Mouse (Mus musculus): ENCODE results near the gene Plce1. TPM values are rescaled to one million over a fixed set of nuclear protein-coding genes. Genes with fewer than 3 reads are reported as not detected.
"Not testable (repeated sequence)": the region's sequence is repeated elsewhere in the genome, so short reads cannot be mapped to it uniquely, and the experiment has no call there.

Gene Plce1
- total RNA-seq, 2 experiments from 2014 or later = 6.1 to 6.7 TPM

GRCm38 (mm10) chr19:38488103-38488912 is 7.4 kb downstream of the Plce1 start:
- DNase-seq = no peak

- no peak for DNase-seq
Observed at GRCm38 (mm10) chr19:38498233-38498632, 17.3 kb downstream of the Plce1 start.

GRCm38 (mm10) chr19:38504597-38504996 is 23.7 kb downstream of the Plce1 start:
- DNase-seq = no peak

GRCm38 (mm10) chr19:38506131-38506530 is 25.2 kb downstream of the Plce1 start:
- DNase-seq = no peak

GRCm38 (mm10) chr19:38507251-38507965 is 26.5 kb downstream of the Plce1 start:
- no peak for DNase-seq

- DNase-seq = no peak
Observed at GRCm38 (mm10) chr19:38507966-38508625, 27.2 kb downstream of the Plce1 start.

- no peak for DNase-seq
Observed at GRCm38 (mm10) chr19:38514417-38515184, 33.7 kb downstream of the Plce1 start.

GRCm38 (mm10) chr19:38526855-38527254 is 45.9 kb downstream of the Plce1 start:
- DNase-seq = no peak

GRCm38 (mm10) chr19:38527475-38527874 is 46.6 kb downstream of the Plce1 start:
- DNase-seq = no peak

GRCm38 (mm10) chr19:38533230-38533629 is 52.3 kb downstream of the Plce1 start:
- no peak for DNase-seq

GRCm38 (mm10) chr19:38539338-38539737 is 58.4 kb downstream of the Plce1 start:
- DNase-seq = peak; percentile 30

- DNase-seq = no peak
Observed at GRCm38 (mm10) chr19:38540549-38540948, 59.6 kb downstream of the Plce1 start.

GRCm38 (mm10) chr19:38549487-38550058 is 68.7 kb downstream of the Plce1 start:
- DNase-seq = no peak

GRCm38 (mm10) chr19:38553551-38553950 is 72.6 kb downstream of the Plce1 start:
- no peak for DNase-seq

- DNase-seq = peak; percentile 75
Observed at GRCm38 (mm10) chr19:38555399-38555798, 74.5 kb downstream of the Plce1 start.

GRCm38 (mm10) chr19:38558816-38559215 is 77.9 kb downstream of the Plce1 start:
- DNase-seq = no peak

- DNase-seq = not testable (repeated sequence)
Observed at GRCm38 (mm10) chr19:38561887-38562286, 81.0 kb downstream of the Plce1 start.

GRCm38 (mm10) chr19:38566156-38566555 is 85.2 kb downstream of the Plce1 start:
- DNase-seq = no peak

GRCm38 (mm10) chr19:38566752-38567151 is 85.8 kb downstream of the Plce1 start:
- no peak for DNase-seq

GRCm38 (mm10) chr19:38567331-38567730 is 86.4 kb downstream of the Plce1 start:
- DNase-seq = no peak

GRCm38 (mm10) chr19:38578554-38579146 is 97.7 kb downstream of the Plce1 start:
- no peak for DNase-seq

Data from gastrocnemius, postnatal 25 days (tissue).